Mouse (Mus musculus) myocyte (in vitro differentiated cells): ENCODE results near the gene Hps1.

Experiments used
- CEBPB ChIP-seq: IDR thresholded peaks from 2 replicates; pipeline ENCODE4 v1.6.1; 2011; ENCODE audit warnings: mild to moderate bottlenecking, moderate library complexity; ENCODE audit not compliant: poor library complexity, insufficient read depth, severe bottlenecking
- MAX ChIP-seq: IDR thresholded peaks from one replicate; pipeline ENCODE4 v1.6.1; 2011; ENCODE audit warnings: low read depth, mild to moderate bottlenecking, control low read depth
- MYOG ChIP-seq, 3 experiments: IDR thresholded peaks; one replicate each; pipeline ENCODE4 v1.6.1; 2011; ENCODE audit warnings: control low read depth in 2 of 3, low read depth in 2 of 3, mild to moderate bottlenecking in 2 of 3; ENCODE audit not compliant: insufficient read length in 2 of 3, control insufficient read depth in 1 of 3, insufficient read depth in 1 of 3
- POLR2A ChIP-seq: IDR thresholded peaks from one replicate; pipeline ENCODE4 v1.6.1; 2011; ENCODE audit warnings: low read depth, mild to moderate bottlenecking, control low read depth, moderate library complexity; ENCODE audit not compliant: insufficient read length
- POLR2AphosphoS2 ChIP-seq: IDR thresholded peaks from one replicate; pipeline ENCODE4 v1.6.1; 2011; ENCODE audit warnings: low read depth, control low read depth; ENCODE audit not compliant: insufficient read length
- USF1 ChIP-seq: IDR thresholded peaks from one replicate; pipeline ENCODE4 v1.6.1; 2011; ENCODE audit warnings: low read depth, mild to moderate bottlenecking, control low read depth, moderate library complexity

- TF ChIP-seq CEBPB (no peak), POLR2A (no peak), POLR2AphosphoS2 (no peak), USF1 (no peak), MAX (no peak), MYOG (IDR thresholded peaks at IDR 0.05; ENCODE audit: control insufficient read depth in 1 of 3, insufficient read depth in 1 of 3, insufficient read length in 2 of 3, low read depth in 2 of 3) (no peak)
These were observed 33.1 kb downstream of the Hps1 start for GRCm38 (mm10) chr19:42746702-42747101.
